Mouse (Mus musculus) ES-E14 (cell line): ENCODE measurements around the gene Naa15. TPM values are rescaled to one million over a fixed set of nuclear protein-coding genes. Genes with fewer than 3 reads are reported as not detected.

Experiments
- DNase-seq: peaks from one replicate; pipeline ENCODE4 v3.0.0-alpha.2; 2013; ENCODE audit warnings: low read depth, low spot score
- H3K27ac ChIP-seq: 2 replicates; pipeline ENCODE4 v1.5.1; 2012; ENCODE audit warnings: low read depth, mild to moderate bottlenecking, low read length, moderate library complexity, mixed read lengths; ENCODE audit not compliant: poor library complexity, insufficient read depth, severe bottlenecking
- H3K36me3 ChIP-seq: 2 replicates; pipeline ENCODE4 v1.6.1; 2012; ENCODE audit warnings: mild to moderate bottlenecking, low read length, moderate library complexity, mixed read lengths; ENCODE audit not compliant: control insufficient read depth, poor library complexity, insufficient read depth, severe bottlenecking
- H3K4me1 ChIP-seq, 2 experiments: fragments of 150-350 bp in 1 of 2; sonication (generic) in 1 of 2; 2 replicates each; pipeline ENCODE4 v1.6.1; 2012; ENCODE audit warnings: low read length in 2 of 2, mild to moderate bottlenecking in 1 of 2, mixed read lengths in 1 of 2; ENCODE audit not compliant: control insufficient read depth in 2 of 2, insufficient read depth in 2 of 2, poor library complexity in 1 of 2
- H3K4me3 ChIP-seq, 2 experiments: fragments of 150-350 bp in 1 of 2; sonication (generic) in 1 of 2; 2 replicates each; pipeline ENCODE4 v1.5.1; 2012; ENCODE audit warnings: low read length in 2 of 2, low read depth in 1 of 2, mild to moderate bottlenecking in 1 of 2, mixed read lengths in 1 of 2; ENCODE audit not compliant: insufficient read depth in 1 of 2, poor library complexity in 1 of 2, severe bottlenecking in 1 of 2
- H3K9ac ChIP-seq: 2 replicates; pipeline ENCODE4 v1.6.1; 2012; ENCODE audit warnings: low read depth, mild to moderate bottlenecking, low read length, mixed read lengths; ENCODE audit not compliant: poor library complexity, insufficient read depth, severe bottlenecking
- H3K9me3 ChIP-seq: fragments of 150-350 bp; sonication (generic); 2 replicates; pipeline ENCODE4 v1.6.1; 2012; ENCODE audit warnings: low read depth, mild to moderate bottlenecking, low read length; ENCODE audit not compliant: control insufficient read depth, insufficient read depth
- CHD2 ChIP-seq: IDR thresholded peaks from 2 replicates; pipeline ENCODE4 v1.6.1; 2014; ENCODE audit warnings: mild to moderate bottlenecking, low read depth, low read length, inconsistent platforms
- HCFC1 ChIP-seq: IDR thresholded peaks from 2 replicates; pipeline ENCODE4 v1.6.1; 2012; ENCODE audit warnings: low read length, inconsistent platforms, borderline replicate concordance; ENCODE audit not compliant: insufficient read depth
- MAFK ChIP-seq: IDR thresholded peaks from 2 replicates; pipeline ENCODE4 v1.6.1; 2014; ENCODE audit warnings: mild to moderate bottlenecking, low read depth, low read length, inconsistent platforms; ENCODE audit not compliant: insufficient read depth
- ZC3H11A ChIP-seq: IDR thresholded peaks from 2 replicates; pipeline ENCODE4 v1.6.1; 2012; ENCODE audit warnings: low read depth, mild to moderate bottlenecking, inconsistent platforms, low read length, borderline replicate concordance
- ZNF384 ChIP-seq: IDR thresholded peaks from 2 replicates; pipeline ENCODE4 v1.6.1; 2012; ENCODE audit warnings: low read depth, low read length, inconsistent platforms
- in situ Hi-C, 2 experiments: fragments of 600-800 bp; cut with MboI; formaldehyde crosslinking; loops; one replicate each; pipeline ENCODE4 v1.15.1; 2025; ENCODE audit warnings: low sequenced_read_pairs in 2 of 2, inconsistent platforms in 1 of 2; ENCODE audit not compliant: unreplicated experiment in 2 of 2
- total RNA-seq: library from RNA; depleted of rRNA; stranded (reverse); fragments of 300-350 nt; gene quantifications from 2 replicates; pipeline ENCODE4 v1.2.3, GENCODE M21; 2012

The Naa15 gene
- total RNA-seq, 1 experiment: 53.4 TPM

GRCm38 (mm10) chr3:51493272-51493838 is 78.4 kb downstream of the Naa15 start:
- in situ Hi-C loops: loop anchor here in 1 of 2 experiments (25.0 kb wide), 1 partner anchor 744 kb away; no protein-coding TSS in a partner anchor
- Histone ChIP-seq H3K9ac (no peak overlapping the region), H3K4me1 (peaks cover 0 to 4% of the 10 kb centered on the region in 2 experiments; a peak in 1 of 4 replicates), H3K9me3 (no peaks in the 10 kb centered on the region), H3K27ac (no peak overlapping the region), H3K4me3 (no peak overlapping the region), H3K36me3 (peaks cover 2% of the 10 kb centered on the region; the same call in 1 of the 2 replicates)
- DNase-seq: no peak
- TF ChIP-seq ZNF384: no peak
- TF ChIP-seq HCFC1: no peak
- no peak for TF ChIP-seq ZC3H11A
- TF ChIP-seq MAFK: peak; percentile 61

GRCm38 (mm10) chr3:51494466-51494865 is 79.5 kb downstream of the Naa15 start:
- DNase-seq: no peak
- no peak overlapping the region for H3K4me3 ChIP-seq
- peaks cover 0 to 4% of the 10 kb centered on the region in 2 experiments; a peak in 1 of 4 replicates for H3K4me1 ChIP-seq
- peaks cover 2% of the 10 kb centered on the region; the same call in 1 of the 2 replicates for H3K36me3 ChIP-seq
- H3K9ac ChIP-seq: no peak overlapping the region
- no peak overlapping the region for H3K27ac ChIP-seq
- no peaks in the 10 kb centered on the region for H3K9me3 ChIP-seq
- TF ChIP-seq CHD2 (no peak), ZNF384 (no peak), MAFK (no peak), ZC3H11A (no peak), HCFC1 (no peak)
- in situ Hi-C loops: loop anchor here in 1 of 2 experiments (25.0 kb wide), 1 partner anchor 743 kb away; no protein-coding TSS in a partner anchor

- no peaks in the 10 kb centered on the region for H3K9me3 ChIP-seq
- in situ Hi-C loops: loop anchor here in 1 of 2 experiments (25.0 kb wide), 1 partner anchor 742 kb away; no protein-coding TSS in a partner anchor
- H3K4me3 ChIP-seq: no peak overlapping the region
- TF ChIP-seq ZC3H11A: no peak
- no peak for TF ChIP-seq ZNF384
- DNase-seq: no peak
- H3K36me3 ChIP-seq: peaks cover 2% of the 10 kb centered on the region; the same call in 1 of the 2 replicates
- peaks cover 0 to 4% of the 10 kb centered on the region in 2 experiments; a peak in 1 of 4 replicates for H3K4me1 ChIP-seq
- no peak overlapping the region for H3K27ac ChIP-seq
- H3K9ac ChIP-seq: no peak overlapping the region
These were observed 80.7 kb downstream of the Naa15 start for GRCm38 (mm10) chr3:51495646-51496045.

- TF ChIP-seq ZNF384 (no peak), MAFK (no peak), CHD2 (no peak), ZC3H11A (no peak), HCFC1 (no peak)
- Histone ChIP-seq H3K4me1 (peaks cover 0 to 4% of the 10 kb centered on the region in 2 experiments; a peak in 1 of 4 replicates), H3K36me3 (peaks cover 2% of the 10 kb centered on the region; the same call in 1 of the 2 replicates), H3K4me3 (no peak overlapping the region), H3K9me3 (no peaks in the 10 kb centered on the region), H3K9ac (no peak overlapping the region), H3K27ac (no peak overlapping the region)
- no peak for DNase-seq
- in situ Hi-C loops: loop anchor here in 1 of 2 experiments (25.0 kb wide), 1 partner anchor 739 kb away; no protein-coding TSS in a partner anchor
These were observed 83.0 kb downstream of the Naa15 start for GRCm38 (mm10) chr3:51497978-51498377.
